Mouse (Mus musculus): ENCODE measurements around the gene Tial1.

Gene Tial1

GRCm38 (mm10) chr7:128416664-128417063, 44.9 kb downstream of the Tial1 start:
- no peak for DNase-seq

- no peak for DNase-seq
Observed at GRCm38 (mm10) chr7:128414433-128414832, 47.1 kb downstream of the Tial1 start.

GRCm38 (mm10) chr7:128412071-128412833, 49.3 kb downstream of the Tial1 start:
- no peak for DNase-seq

GRCm38 (mm10) chr7:128410708-128411413, 50.7 kb downstream of the Tial1 start:
- no peak for DNase-seq

GRCm38 (mm10) chr7:128408265-128408664, 53.3 kb downstream of the Tial1 start:
- no peak for DNase-seq

- DNase-seq: no peak
Observed at GRCm38 (mm10) chr7:128403988-128404387, 57.5 kb downstream of the Tial1 start.

- no peak for DNase-seq
Observed at GRCm38 (mm10) chr7:128403586-128403985, 57.9 kb downstream of the Tial1 start.

- DNase-seq: no peak
Observed at GRCm38 (mm10) chr7:128403128-128403527, 58.4 kb downstream of the Tial1 start.

- DNase-seq: no peak
Observed at GRCm38 (mm10) chr7:128402577-128402976, 58.9 kb downstream of the Tial1 start.

- DNase-seq: no peak
Observed at GRCm38 (mm10) chr7:128398664-128399063, 62.9 kb downstream of the Tial1 start.

GRCm38 (mm10) chr7:128397066-128397465, 64.5 kb downstream of the Tial1 start:
- no peak for DNase-seq

- DNase-seq: no peak
Observed at GRCm38 (mm10) chr7:128393756-128394155, 67.8 kb downstream of the Tial1 start.

GRCm38 (mm10) chr7:128392972-128393314, 68.6 kb downstream of the Tial1 start:
- no peak for DNase-seq

- DNase-seq: no peak
Observed at GRCm38 (mm10) chr7:128392071-128392971, 69.2 kb downstream of the Tial1 start.

- no peak for DNase-seq
Observed at GRCm38 (mm10) chr7:128391267-128392057, 70.1 kb downstream of the Tial1 start.

All from cerebellum, adult 18-20 months (tissue).